Mouse (Mus musculus) forebrain, embryonic 10.5 days (tissue): ENCODE data around the gene Zc3h10. TPM values are rescaled to one million over a fixed set of nuclear protein-coding genes. Genes with fewer than 3 reads are reported as not detected.

Experiments used
- microRNA-seq: library from miRNA; unstranded; fragments of <30 nt; microRNA quantifications from one replicate; pipeline ENCODE4, GENCODE M21; 2017
- polyA plus RNA-seq: library from polyadenylated mRNA; unstranded; fragments of >200 nt; fragmentation: Nextera tagmentation; extraction: Ambion mirVana; gene quantifications from 2 replicates; pipeline ENCODE4 v1.2.1, GENCODE M21; 2016

Gene Zc3h10
- polyA plus RNA-seq, 1 experiment from 2014 or later: 11.8 TPM

Small RNA genes within 50 kb of the gene (microRNA-seq; reads per million reads assigned to microRNA genes)
- gene Gm47275: not detected
- not detected for gene Mir6916
- gene Mir6917: not detected

Other genes with a start within 250 kb of the Zc3h10 start
- not detected in 2 replicates for gene Il23a, start 249.0 kb downstream of the Zc3h10 start, polyA plus RNA-seq
- 42.1 and 45.3 TPM in 2 replicates for gene Pan2, start 244.4 kb downstream of the Zc3h10 start, polyA plus RNA-seq
- 253 and 256 TPM in 2 replicates for gene Cnpy2, start 225.3 kb downstream of the Zc3h10 start, polyA plus RNA-seq
- gene Cs, start 210.0 kb downstream of the Zc3h10 start, polyA plus RNA-seq: 256 and 265 TPM in 2 replicates
- 9.2 and 10.1 TPM in 2 replicates for gene Coq10a, start 178.8 kb downstream of the Zc3h10 start, polyA plus RNA-seq
- 11.1 and 13.1 TPM in 2 replicates for gene Ankrd52, start 170.7 kb downstream of the Zc3h10 start, polyA plus RNA-seq
- gene Slc39a5, start 146.5 kb downstream of the Zc3h10 start, polyA plus RNA-seq: 0.30 TPM in 1 of 2 replicates, not detected in the other
- 161 and 164 TPM in 2 replicates for gene Nabp2, start 136.3 kb downstream of the Zc3h10 start, polyA plus RNA-seq
- gene Rnf41, start 136.1 kb downstream of the Zc3h10 start, polyA plus RNA-seq: 40.9 and 42.9 TPM in 2 replicates
- 72.0 and 73.6 TPM in 2 replicates for gene Smarcc2, start 88.5 kb downstream of the Zc3h10 start, polyA plus RNA-seq
- gene Myl6, start 53.6 kb downstream of the Zc3h10 start, polyA plus RNA-seq: 712 and 780 TPM in 2 replicates
- gene Myl6b, start 49.1 kb downstream of the Zc3h10 start, polyA plus RNA-seq: 1.9 and 2.0 TPM in 2 replicates
- 8.6 and 10.3 TPM in 2 replicates for gene Esyt1, start 21.9 kb downstream of the Zc3h10 start, polyA plus RNA-seq
- 3,608 and 3,665 TPM in 2 replicates for gene Rpl41, start 1.5 kb upstream of the Zc3h10 start, polyA plus RNA-seq
- gene Pa2g4, start 18.2 kb upstream of the Zc3h10 start, polyA plus RNA-seq: 298 and 302 TPM in 2 replicates
- gene Erbb3, start 41.9 kb upstream of the Zc3h10 start, polyA plus RNA-seq: 3.0 and 3.1 TPM in 2 replicates
- 574 and 577 TPM in 2 replicates for gene Rps26, start 79.0 kb upstream of the Zc3h10 start, polyA plus RNA-seq
- 3.2 and 3.9 TPM in 2 replicates for gene Ikzf4, start 98.2 kb upstream of the Zc3h10 start, polyA plus RNA-seq
- 10.8 and 10.9 TPM in 2 replicates for gene Suox, start 126.3 kb upstream of the Zc3h10 start, polyA plus RNA-seq
- gene Rab5b, start 148.5 kb upstream of the Zc3h10 start, polyA plus RNA-seq: 63.4 and 68.8 TPM in 2 replicates
- 7.2 and 24.4 TPM in 2 replicates for gene Pmel, start 156.4 kb upstream of the Zc3h10 start, polyA plus RNA-seq
- gene Cdk2, start 157.3 kb upstream of the Zc3h10 start, polyA plus RNA-seq: 119 and 120 TPM in 2 replicates
- gene Dgka, start 197.1 kb upstream of the Zc3h10 start, polyA plus RNA-seq: 3.5 and 3.6 TPM in 2 replicates
- 57.1 and 63.8 TPM in 2 replicates for gene Pym1, start 200.1 kb upstream of the Zc3h10 start, polyA plus RNA-seq
- gene Mmp19, start 243.1 kb upstream of the Zc3h10 start, polyA plus RNA-seq: 0.24 and 0.44 TPM in 2 replicates